Mouse (Mus musculus) E14TG2a.4 (cell line): Measurements from ENCODE around the gene Cplx3.

Experiments used
- H3K27me3 ChIP-seq: 2 replicates; pipeline ENCODE4 v1.6.1; 2014; ENCODE audit warnings: low read length, control low read depth; ENCODE audit not compliant: insufficient read depth
- H3K36me3 ChIP-seq: 2 replicates; pipeline ENCODE4 v1.6.1; 2014; ENCODE audit warnings: low read length, control low read depth; ENCODE audit not compliant: insufficient read depth
- H3K4me1 ChIP-seq: replicated peaks from 2 replicates; pipeline ENCODE4 v1.6.1; 2014; ENCODE audit warnings: low read depth, low read length, control low read depth
- H3K4me3 ChIP-seq: replicated peaks from 2 replicates; pipeline ENCODE4 v1.5.1; 2014; ENCODE audit warnings: mild to moderate bottlenecking, low read length
- H3K9me3 ChIP-seq: 2 replicates; pipeline ENCODE4 v1.6.1; 2014; ENCODE audit warnings: low read length, control low read depth
- CTCF ChIP-seq: conservative IDR thresholded peaks from 2 replicates; pipeline ENCODE4 v1.5.1; 2014; ENCODE audit warnings: low read length
- NANOG ChIP-seq: IDR thresholded peaks from 2 replicates; pipeline ENCODE4 v1.6.1; 2014; ENCODE audit warnings: borderline replicate concordance, low read length, mixed read lengths
- POU5F1 ChIP-seq: IDR thresholded peaks from 2 replicates; pipeline ENCODE4 v1.6.1; 2014; ENCODE audit warnings: low read length, borderline replicate concordance

Gene Cplx3

GRCm38 (mm10) chr9:57560861-57561710 is 45.0 kb downstream of the Cplx3 start, which contains the start of gene Scamp2:
Gene Scamp2 (plus strand): TSS chr9:57560943.
- H3K4me3 ChIP-seq, result peak within 1 kb of the TSS; percentile 88
- peaks cover 9% of the 10 kb centered on the region for H3K27me3 ChIP-seq
- TF ChIP-seq NANOG (no peak), POU5F1 (no peak), CTCF (no peak)
- H3K9me3 ChIP-seq, result no peaks in the 10 kb centered on the region
- H3K4me1 ChIP-seq, result peaks cover 42% of the 10 kb centered on the region
- peaks cover 4% of the 10 kb centered on the region; the same call in 1 of the 2 replicates for H3K36me3 ChIP-seq

GRCm38 (mm10) chr9:57560263-57560662 is 45.8 kb downstream of the Cplx3 start:
- peak overlapping the region; percentile 88 for H3K4me3 ChIP-seq
- TF ChIP-seq CTCF (no peak), POU5F1 (no peak), NANOG (no peak)
- H3K36me3 ChIP-seq, result 0 out of 2 replicates have a peak, but pooled peaks cover 4% of the 10 kb centered on the region
- H3K9me3 ChIP-seq, result no peaks in the 10 kb centered on the region
- H3K4me1 ChIP-seq, result peaks cover 40% of the 10 kb centered on the region
- H3K27me3 ChIP-seq, result peaks cover 9% of the 10 kb centered on the region

- Histone ChIP-seq H3K9me3 (no peaks in the 10 kb centered on the region), H3K36me3 (no peaks in the 10 kb centered on the region), H3K4me3 (no peak overlapping the region), H3K4me1 (peaks cover 42% of the 10 kb centered on the region), H3K27me3 (peaks cover 9% of the 10 kb centered on the region)
- TF ChIP-seq POU5F1 (no peak), CTCF (no peak), NANOG (no peak)
Measured at GRCm38 (mm10) chr9:57559568-57559967, 46.5 kb downstream of the Cplx3 start.

GRCm38 (mm10) chr9:57558625-57559024 is 47.5 kb downstream of the Cplx3 start:
- Histone ChIP-seq H3K4me3 (no peak overlapping the region), H3K4me1 (peaks cover 51% of the 10 kb centered on the region), H3K36me3 (no peaks in the 10 kb centered on the region), H3K9me3 (no peaks in the 10 kb centered on the region), H3K27me3 (peaks cover 9% of the 10 kb centered on the region)
- TF ChIP-seq CTCF, result no peak
- no peak for TF ChIP-seq NANOG
- TF ChIP-seq POU5F1, result no peak

GRCm38 (mm10) chr9:57557215-57557614 is 48.9 kb downstream of the Cplx3 start:
- TF ChIP-seq CTCF, result no peak
- no peak for TF ChIP-seq NANOG
- TF ChIP-seq POU5F1, result no peak
- H3K27me3 ChIP-seq, result peaks cover 9% of the 10 kb centered on the region
- H3K9me3 ChIP-seq, result peaks cover under 1% of the 10 kb centered on the region; the same call in 1 of the 2 replicates
- H3K36me3 ChIP-seq, result no peaks in the 10 kb centered on the region
- no peak overlapping the region for H3K4me3 ChIP-seq
- H3K4me1 ChIP-seq, result peaks cover 48% of the 10 kb centered on the region

GRCm38 (mm10) chr9:57554753-57555152 is 51.3 kb downstream of the Cplx3 start:
- Histone ChIP-seq H3K27me3 (peaks cover 9% of the 10 kb centered on the region), H3K36me3 (peaks cover 16% of the 10 kb centered on the region), H3K4me1 (peaks cover 43% of the 10 kb centered on the region), H3K4me3 (no peak overlapping the region), H3K9me3 (peaks cover 24% of the 10 kb centered on the region)
- TF ChIP-seq POU5F1 (no peak), NANOG (peak; percentile 95)

GRCm38 (mm10) chr9:57553119-57553518 is 53.0 kb downstream of the Cplx3 start:
- Histone ChIP-seq H3K4me1 (peaks cover 59% of the 10 kb centered on the region), H3K36me3 (peaks cover 32% of the 10 kb centered on the region), H3K9me3 (peaks cover 24% of the 10 kb centered on the region), H3K27me3 (no peaks in the 10 kb centered on the region), H3K4me3 (no peak overlapping the region)
- TF ChIP-seq NANOG, result no peak
- no peak for TF ChIP-seq CTCF
- TF ChIP-seq POU5F1, result no peak

- Histone ChIP-seq H3K27me3 (no peaks in the 10 kb centered on the region), H3K9me3 (peaks cover 24% of the 10 kb centered on the region), H3K36me3 (peaks cover 40% of the 10 kb centered on the region), H3K4me3 (peak within 1 kb of the TSS; percentile 82), H3K4me1 (peaks cover 67% of the 10 kb centered on the region)
- TF ChIP-seq NANOG, result no peak
- no peak for TF ChIP-seq POU5F1
- TF ChIP-seq CTCF, result no peak
Measured at GRCm38 (mm10) chr9:57552139-57552887, 53.8 kb downstream of the Cplx3 start, which contains the start of gene Mpi. Gene Mpi (minus strand): TSS chr9:57552763.
